Mouse (Mus musculus) lung, postnatal 36 days (tissue): ENCODE data around the gene Ssc5d.
"Not testable (repeated sequence)": the region's sequence is repeated elsewhere in the genome, so short reads cannot be mapped to it uniquely, and the experiment has no call there.

ENCODE experiments used
- DNase-seq: peaks from one replicate; pipeline ENCODE4 v3.0.0; 2022; ENCODE audit warnings: mixed read lengths

Gene Ssc5d

GRCm38 (mm10) chr7:4925441-4926381 is at the start of gene Ssc5d:
TSS of gene Ssc5d (plus strand) at chr7:4925785.
- peak; percentile 35 for DNase-seq

- DNase-seq: peak; percentile 96
Measured at GRCm38 (mm10) chr7:4876753-4877221, 48.8 kb upstream of the Ssc5d start, which contains the start of gene Isoc2a. TSS of gene Isoc2a (plus strand) at chr7:4877153.

- DNase-seq: peak; percentile 7
Measured at GRCm38 (mm10) chr7:4877226-4877625, 48.4 kb upstream of the Ssc5d start.

- DNase-seq: peak; percentile 54
Measured at GRCm38 (mm10) chr7:4878186-4878585, 47.4 kb upstream of the Ssc5d start.

GRCm38 (mm10) chr7:4879036-4879435 is 46.5 kb upstream of the Ssc5d start:
- DNase-seq: not testable (repeated sequence)

GRCm38 (mm10) chr7:4886680-4887079 is 38.9 kb upstream of the Ssc5d start:
- DNase-seq: peak; percentile 67

- no peak for DNase-seq
Measured at GRCm38 (mm10) chr7:4895186-4895585, 30.4 kb upstream of the Ssc5d start.

GRCm38 (mm10) chr7:4898851-4899648 is 26.5 kb upstream of the Ssc5d start:
- peak; percentile 13 for DNase-seq

GRCm38 (mm10) chr7:4899649-4900522 is 25.7 kb upstream of the Ssc5d start:
- peak; percentile 46 for DNase-seq

GRCm38 (mm10) chr7:4900523-4900851 is 25.1 kb upstream of the Ssc5d start:
- no peak for DNase-seq

GRCm38 (mm10) chr7:4901171-4901570 is 24.4 kb upstream of the Ssc5d start:
- peak; percentile 32 for DNase-seq

GRCm38 (mm10) chr7:4902404-4902803 is 23.2 kb upstream of the Ssc5d start:
- no peak for DNase-seq

- no peak for DNase-seq
Measured at GRCm38 (mm10) chr7:4906466-4906950, 19.1 kb upstream of the Ssc5d start, which contains the start of gene Gm36210. TSS of gene Gm36210 (minus strand) at chr7:4906516.

GRCm38 (mm10) chr7:4911561-4911960 is 14.0 kb upstream of the Ssc5d start:
- peak; percentile 81 for DNase-seq

GRCm38 (mm10) chr7:4912248-4912647 is 13.3 kb upstream of the Ssc5d start:
- DNase-seq: no peak

GRCm38 (mm10) chr7:4915007-4915665 is 10.4 kb upstream of the Ssc5d start, which contains the start of gene Zfp628:
TSS of gene Zfp628 (plus strand) at chr7:4915217.
- peak; percentile 97 for DNase-seq

- DNase-seq: peak; percentile 38
Measured at GRCm38 (mm10) chr7:4915669-4916416, 9.7 kb upstream of the Ssc5d start.

GRCm38 (mm10) chr7:4917494-4917893 is 8.1 kb upstream of the Ssc5d start:
- DNase-seq: no peak

GRCm38 (mm10) chr7:4918681-4919080 is 6.9 kb upstream of the Ssc5d start:
- no peak for DNase-seq

- no peak for DNase-seq
Measured at GRCm38 (mm10) chr7:4919096-4919495, 6.5 kb upstream of the Ssc5d start.

- DNase-seq: no peak
Measured at GRCm38 (mm10) chr7:4919971-4920370, 5.6 kb upstream of the Ssc5d start.
